Mouse (Mus musculus) stomach, postnatal 0 days (tissue): ENCODE data around the gene Olfr493.

Source experiments
- CTCF ChIP-seq: IDR thresholded peaks from 2 replicates; pipeline ENCODE4 v1.5.1; 2016; ENCODE audit warnings: antibody characterized with exemption, low read depth, mild to moderate bottlenecking, moderate library complexity
- EP300 ChIP-seq: optimal IDR thresholded peaks from 2 replicates; pipeline ENCODE3; 2016; ENCODE audit warnings: antibody characterized with exemption

DNA sequence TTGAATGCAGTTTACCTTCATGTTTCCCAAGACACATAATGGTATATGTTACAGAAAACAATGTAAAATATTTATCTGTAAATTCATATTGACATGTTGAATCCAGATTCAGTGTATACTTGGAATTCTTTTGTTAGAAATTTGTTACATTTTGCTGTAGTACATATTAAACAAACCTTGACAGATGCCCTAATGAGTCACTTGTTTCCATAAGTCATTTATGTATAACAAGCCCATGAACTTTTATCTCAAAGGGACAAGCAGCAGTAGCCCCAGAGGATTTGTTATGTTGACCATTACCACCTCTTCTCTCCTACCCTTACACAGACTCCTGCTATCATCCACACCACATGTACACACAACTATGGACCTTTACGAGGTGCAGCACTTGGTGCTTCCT, 33.6 kb downstream of the Olfr493 start, which contains the start of gene Olfr491:
- TF ChIP-seq CTCF (no peak), EP300 (no peak)
